Mouse (Mus musculus): Measurements from ENCODE around the gene Ace2. TPM values are rescaled to one million over a fixed set of nuclear protein-coding genes. Genes with fewer than 3 reads are reported as not detected.

Ace2 gene
- polyA plus RNA-seq, 1 experiment from 2014 or later, result 2.1 TPM

DNA sequence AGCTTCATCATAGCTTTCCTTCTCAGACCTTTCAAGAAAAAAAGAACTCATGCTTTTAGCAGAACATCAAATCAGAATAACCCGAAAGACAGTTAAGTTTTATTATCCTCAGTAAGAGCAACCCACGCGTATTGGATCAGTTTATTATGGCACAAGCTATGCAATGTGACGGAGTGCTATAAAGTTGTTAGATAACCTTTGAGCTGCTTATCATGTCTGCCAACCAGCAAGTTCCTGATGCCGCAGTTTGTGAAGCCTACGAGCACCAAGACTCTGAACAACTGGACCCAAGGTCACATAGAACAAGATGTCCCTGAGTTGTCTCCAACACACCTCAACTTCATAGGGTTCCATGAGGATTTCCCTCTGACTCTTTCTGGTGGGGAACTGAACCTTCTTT lies 25.4 kb upstream of the Ace2 start:
- Histone ChIP-seq H3K9me3 (ENCODE audit: control insufficient read depth, low read length) (no peaks in the 10 kb centered on the region), H3K27ac (ENCODE audit: low read length) (no peak overlapping the region), H3K9ac (ENCODE audit: low read length) (no peak overlapping the region), H3K4me2 (ENCODE audit: low read depth, low read length) (no peak overlapping the region), H3K36me3 (ENCODE audit: control insufficient read depth, insufficient read depth, low read length) (no peaks in the 10 kb centered on the region), H3K4me3 (ENCODE audit: low read length) (no peak overlapping the region), H3K27me3 (ENCODE audit: control insufficient read depth, insufficient read depth, low read depth, low read length) (no peaks in the 10 kb centered on the region; the same call in 1 of the 2 replicates), H3K4me1 (replicated peaks; ENCODE audit: control insufficient read depth, insufficient read depth, low read length) (no peaks in the 10 kb centered on the region)
- 80% methylated on average over 6 of the region's 6 CpGs for WGBS
- no peak for ATAC-seq (ENCODE audit: low read depth)

DNA sequence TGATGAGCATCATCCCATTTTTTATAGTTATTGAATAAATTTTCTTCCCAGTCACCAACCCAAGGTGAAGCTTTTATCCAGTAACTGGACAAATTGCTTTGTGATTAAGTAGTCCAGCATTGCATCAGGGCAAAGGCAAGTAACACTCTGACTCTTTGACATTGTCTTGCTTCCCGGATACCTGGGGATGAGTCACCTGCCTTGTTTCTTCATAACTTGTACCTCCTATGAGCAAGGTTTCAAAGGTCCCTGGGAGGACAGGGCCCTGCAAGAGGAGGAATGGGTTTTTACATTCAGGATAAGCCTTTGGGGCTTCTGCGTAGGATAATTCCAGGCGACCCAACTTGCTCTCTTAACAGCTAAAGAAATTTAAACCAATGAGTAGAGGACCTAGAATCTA lies 15.2 kb upstream of the Ace2 start:
- no peak for ATAC-seq (ENCODE audit: low read depth)
- Histone ChIP-seq H3K9ac (ENCODE audit: low read length) (no peak overlapping the region), H3K4me3 (ENCODE audit: low read length) (no peak overlapping the region), H3K4me1 (replicated peaks; ENCODE audit: control insufficient read depth, insufficient read depth, low read length) (no peaks in the 10 kb centered on the region), H3K27me3 (ENCODE audit: control insufficient read depth, insufficient read depth, low read depth, low read length) (no peaks in the 10 kb centered on the region), H3K9me3 (ENCODE audit: control insufficient read depth, low read length) (no peaks in the 10 kb centered on the region), H3K4me2 (ENCODE audit: low read depth, low read length) (no peak overlapping the region), H3K36me3 (ENCODE audit: control insufficient read depth, insufficient read depth, low read length) (no peaks in the 10 kb centered on the region), H3K27ac (ENCODE audit: low read length) (no peak overlapping the region)
- WGBS, result 89% methylated on average over 3 of the region's 3 CpGs

DNA sequence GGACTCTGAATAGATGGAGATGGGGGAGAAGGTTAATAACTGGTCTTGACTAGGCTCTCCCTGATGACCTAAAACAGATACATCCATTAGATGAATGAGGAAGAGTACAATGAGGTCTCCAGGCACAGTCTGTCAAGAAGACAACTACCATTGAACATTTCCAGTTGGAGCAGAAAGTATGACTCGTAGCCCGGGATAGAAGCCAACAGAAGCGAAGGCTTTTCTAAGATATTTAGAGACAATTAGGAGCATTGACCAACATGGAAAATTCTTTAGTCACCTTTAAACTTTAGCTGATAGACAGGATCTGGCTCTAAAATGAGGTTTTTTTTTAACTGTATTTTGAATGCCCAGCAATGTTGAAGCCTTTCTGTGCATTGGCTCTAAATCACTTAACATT lies 5.6 kb upstream of the Ace2 start:
- no peak for ATAC-seq (ENCODE audit: low read depth)
- WGBS, result 85% methylated on average over 3 of the region's 3 CpGs
- no peak overlapping the region for H3K4me3 ChIP-seq (ENCODE audit: low read length)
- H3K9ac ChIP-seq (ENCODE audit: low read length), result no peak overlapping the region
- H3K4me1 ChIP-seq (replicated peaks; ENCODE audit: control insufficient read depth, insufficient read depth, low read length), result no peaks in the 10 kb centered on the region
- H3K36me3 ChIP-seq (ENCODE audit: control insufficient read depth, insufficient read depth, low read length), result no peaks in the 10 kb centered on the region
- no peak overlapping the region for H3K27ac ChIP-seq (ENCODE audit: low read length)
- H3K4me2 ChIP-seq (ENCODE audit: low read depth, low read length), result no peak overlapping the region
- no peaks in the 10 kb centered on the region for H3K9me3 ChIP-seq (ENCODE audit: control insufficient read depth, low read length)
- peaks cover 2% of the 10 kb centered on the region; the same call in 1 of the 2 replicates for H3K27me3 ChIP-seq (ENCODE audit: control insufficient read depth, insufficient read depth, low read depth, low read length)

DNA sequence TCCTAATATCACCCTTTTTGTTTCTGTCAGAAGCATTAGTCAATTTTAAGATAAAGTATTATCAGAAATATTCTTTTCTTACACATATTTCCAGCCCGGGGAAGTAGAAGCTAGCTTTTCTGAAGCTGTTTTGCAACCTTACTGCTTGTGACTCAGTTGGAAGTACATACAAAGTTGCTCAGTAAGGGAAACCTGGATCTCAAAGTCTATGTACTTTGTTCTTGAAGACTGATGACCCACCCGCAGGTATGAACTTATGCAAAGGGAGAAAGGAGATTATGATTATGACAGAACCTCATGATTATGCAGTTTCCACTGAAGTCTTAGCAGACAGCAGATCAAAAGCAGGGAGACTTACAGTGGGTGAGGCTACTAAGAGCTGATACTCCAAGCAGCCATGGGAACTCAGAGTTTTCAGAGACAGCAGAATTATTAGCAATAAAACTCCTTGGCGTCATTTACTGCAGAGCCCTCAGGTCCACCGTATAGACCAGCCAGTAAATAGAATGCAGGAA lies 3.8 kb upstream of the Ace2 start:
- ATAC-seq (ENCODE audit: low read depth), result no peak
- Histone ChIP-seq H3K4me2 (ENCODE audit: low read depth, low read length) (no peak overlapping the region), H3K9ac (ENCODE audit: low read length) (no peak overlapping the region), H3K36me3 (ENCODE audit: control insufficient read depth, insufficient read depth, low read length) (no peaks in the 10 kb centered on the region), H3K27me3 (ENCODE audit: control insufficient read depth, insufficient read depth, low read depth, low read length) (peaks cover 2% of the 10 kb centered on the region; the same call in 1 of the 2 replicates), H3K4me3 (ENCODE audit: low read length) (no peak overlapping the region), H3K27ac (ENCODE audit: low read length) (no peak overlapping the region), H3K9me3 (ENCODE audit: control insufficient read depth, low read length) (no peaks in the 10 kb centered on the region), H3K4me1 (replicated peaks; ENCODE audit: control insufficient read depth, insufficient read depth, low read length) (no peaks in the 10 kb centered on the region)
- WGBS, result 77% methylated on average over 4 of the region's 4 CpGs

DNA sequence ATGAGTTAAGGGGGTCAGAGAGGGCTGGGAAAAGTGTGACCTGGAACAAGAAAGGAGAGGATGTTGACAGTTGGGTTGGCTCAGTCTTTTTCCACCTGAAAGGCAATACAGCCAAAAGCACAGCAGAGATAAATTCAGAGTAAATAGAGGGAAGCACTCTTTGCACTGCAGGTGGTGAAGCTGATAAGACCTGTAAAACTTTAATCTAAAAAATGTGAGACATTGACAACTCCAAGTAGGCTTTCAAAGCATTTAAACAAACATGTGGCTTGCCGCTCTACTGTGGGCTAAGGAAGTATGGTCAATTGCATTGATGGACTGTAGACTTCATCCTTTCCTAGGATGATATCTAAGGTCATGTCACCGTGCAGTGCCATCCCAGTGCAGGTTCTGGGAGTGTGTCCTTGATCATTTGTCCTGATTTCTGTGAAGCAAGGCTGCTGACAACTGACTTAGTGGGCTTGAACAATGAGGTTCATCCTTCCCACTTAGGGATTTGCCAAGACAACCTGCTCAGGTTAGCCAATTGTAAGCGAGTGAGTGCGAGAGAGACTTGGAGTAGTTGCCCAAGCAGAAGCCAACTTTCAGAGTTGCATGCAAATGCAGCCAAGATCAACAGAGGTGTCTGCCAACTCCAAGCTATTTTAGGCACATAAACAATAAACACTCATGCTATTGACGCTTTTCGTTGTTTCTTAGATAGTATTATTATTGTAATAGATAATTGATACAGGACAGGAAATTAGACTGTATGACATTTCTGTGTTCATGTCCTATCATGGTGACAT lies 6.5 kb downstream of the Ace2 start:
- no peak overlapping the region for H3K9ac ChIP-seq (ENCODE audit: low read length)

DNA sequence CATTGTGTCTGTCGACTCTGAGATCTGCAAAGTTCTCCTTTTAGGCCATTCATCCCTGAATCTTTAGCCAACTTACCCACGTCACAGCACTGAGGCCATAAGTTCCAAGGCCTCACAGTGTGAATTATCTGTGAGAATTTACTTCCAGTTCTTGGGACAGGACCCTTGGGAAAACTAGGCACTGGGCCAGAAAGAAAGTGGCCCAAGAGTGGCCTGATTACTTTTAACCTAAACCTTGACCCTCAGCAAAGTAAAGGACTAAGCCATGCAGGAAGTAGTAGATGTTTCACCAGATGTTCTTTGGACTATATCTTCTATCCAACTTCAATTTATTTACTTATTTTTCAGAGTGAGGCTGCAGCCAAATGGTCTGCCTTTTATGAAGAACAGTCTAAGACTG lies 13.6 kb downstream of the Ace2 start:
- peak; percentile 69 for ATAC-seq (ENCODE audit: low read depth)
- WGBS, result 40% methylated on average over 2 of the region's 2 CpGs
- peak overlapping the region; percentile 44; the same call in 1 of the 2 replicates for H3K27ac ChIP-seq (ENCODE audit: low read length)

More for the DNA sequence above, 6.5 kb downstream of the Ace2 start:
- no peaks in the 10 kb centered on the region for H3K9me3 ChIP-seq (ENCODE audit: control insufficient read depth, low read length)
- H3K4me3 ChIP-seq (ENCODE audit: low read length), result no peak overlapping the region
- no peak overlapping the region for H3K27ac ChIP-seq (ENCODE audit: low read length)
- H3K36me3 ChIP-seq (ENCODE audit: control insufficient read depth, insufficient read depth, low read length), result no peaks in the 10 kb centered on the region
- no peak for ATAC-seq (ENCODE audit: low read depth)
- WGBS, result 50% methylated on average over 6 of the region's 6 CpGs
- no peak overlapping the region for H3K4me2 ChIP-seq (ENCODE audit: low read depth, low read length)
- no peaks in the 10 kb centered on the region for H3K4me1 ChIP-seq (replicated peaks; ENCODE audit: control insufficient read depth, insufficient read depth, low read length)
- H3K27me3 ChIP-seq (ENCODE audit: control insufficient read depth, insufficient read depth, low read depth, low read length), result no peaks in the 10 kb centered on the region; the same call in 1 of the 2 replicates

DNA sequence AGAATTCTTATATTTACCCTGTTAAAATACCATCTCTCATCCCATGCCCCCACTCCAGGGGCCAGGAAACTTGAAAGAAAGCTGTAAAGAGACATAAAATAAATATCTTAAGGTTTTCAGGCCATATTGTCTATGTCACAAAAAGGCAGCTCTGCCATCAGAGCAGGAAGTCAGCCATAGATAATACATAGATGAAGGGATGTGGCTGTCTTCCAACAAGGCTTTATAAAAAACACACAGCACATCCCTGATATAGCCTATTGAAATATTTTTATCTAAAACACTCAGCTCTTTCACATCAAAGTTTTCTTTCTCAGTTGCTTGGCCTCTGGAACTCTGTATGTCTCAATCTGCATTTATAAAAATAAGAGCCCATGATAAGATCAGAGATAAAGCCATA lies 14.5 kb downstream of the Ace2 start:
- Histone ChIP-seq H3K4me2 (ENCODE audit: low read depth, low read length) (no peak overlapping the region), H3K27me3 (ENCODE audit: control insufficient read depth, insufficient read depth, low read depth, low read length) (no peaks in the 10 kb centered on the region; the same call in 1 of the 2 replicates), H3K4me1 (replicated peaks; ENCODE audit: control insufficient read depth, insufficient read depth, low read length) (no peaks in the 10 kb centered on the region), H3K9ac (ENCODE audit: low read length) (no peak overlapping the region), H3K4me3 (ENCODE audit: low read length) (no peak overlapping the region), H3K36me3 (ENCODE audit: control insufficient read depth, insufficient read depth, low read length) (no peaks in the 10 kb centered on the region), H3K9me3 (ENCODE audit: control insufficient read depth, low read length) (no peaks in the 10 kb centered on the region), H3K27ac (ENCODE audit: low read length) (no peak overlapping the region)
- peak; percentile 45; the same call in 1 of the 2 replicates for ATAC-seq (ENCODE audit: low read depth)

More for the DNA sequence above, 13.6 kb downstream of the Ace2 start:
- H3K9me3 ChIP-seq (ENCODE audit: control insufficient read depth, low read length), result no peaks in the 10 kb centered on the region
- H3K9ac ChIP-seq (ENCODE audit: low read length), result no peak overlapping the region
- H3K36me3 ChIP-seq (ENCODE audit: control insufficient read depth, insufficient read depth, low read length), result no peaks in the 10 kb centered on the region
- no peaks in the 10 kb centered on the region; the same call in 1 of the 2 replicates for H3K27me3 ChIP-seq (ENCODE audit: control insufficient read depth, insufficient read depth, low read depth, low read length)
- no peak overlapping the region for H3K4me2 ChIP-seq (ENCODE audit: low read depth, low read length)
- H3K4me1 ChIP-seq (replicated peaks; ENCODE audit: control insufficient read depth, insufficient read depth, low read length), result no peaks in the 10 kb centered on the region
- no peak overlapping the region for H3K4me3 ChIP-seq (ENCODE audit: low read length)

DNA sequence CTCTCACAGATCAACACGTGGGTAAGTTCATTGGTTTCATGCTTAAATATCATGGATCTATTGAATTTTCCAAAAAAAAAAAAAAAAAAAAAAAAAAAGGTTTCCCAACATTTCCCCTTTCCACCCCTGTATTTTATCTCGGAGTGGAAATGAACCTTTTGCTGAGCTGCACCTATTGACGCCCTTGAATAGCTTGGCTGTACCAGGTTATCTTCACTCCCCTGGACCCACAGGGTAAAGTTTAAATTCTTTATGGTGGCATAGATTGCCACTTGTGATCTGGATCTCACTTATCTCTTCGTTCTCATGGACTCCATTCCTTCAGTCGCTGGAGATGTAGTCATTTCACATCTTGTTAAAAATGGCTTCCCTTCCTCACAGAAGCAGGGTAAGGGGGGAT lies 15.5 kb downstream of the Ace2 start:
- Histone ChIP-seq H3K4me3 (ENCODE audit: low read length) (no peak overlapping the region), H3K9me3 (ENCODE audit: control insufficient read depth, low read length) (no peaks in the 10 kb centered on the region), H3K4me1 (replicated peaks; ENCODE audit: control insufficient read depth, insufficient read depth, low read length) (no peaks in the 10 kb centered on the region), H3K27me3 (ENCODE audit: control insufficient read depth, insufficient read depth, low read depth, low read length) (no peaks in the 10 kb centered on the region), H3K27ac (ENCODE audit: low read length) (no peak overlapping the region), H3K36me3 (ENCODE audit: control insufficient read depth, insufficient read depth, low read length) (no peaks in the 10 kb centered on the region), H3K4me2 (ENCODE audit: low read depth, low read length) (no peak overlapping the region), H3K9ac (ENCODE audit: low read length) (no peak overlapping the region)
- 80% methylated on average over 5 of the region's 5 CpGs for WGBS
- no peak for ATAC-seq (ENCODE audit: low read depth)

DNA sequence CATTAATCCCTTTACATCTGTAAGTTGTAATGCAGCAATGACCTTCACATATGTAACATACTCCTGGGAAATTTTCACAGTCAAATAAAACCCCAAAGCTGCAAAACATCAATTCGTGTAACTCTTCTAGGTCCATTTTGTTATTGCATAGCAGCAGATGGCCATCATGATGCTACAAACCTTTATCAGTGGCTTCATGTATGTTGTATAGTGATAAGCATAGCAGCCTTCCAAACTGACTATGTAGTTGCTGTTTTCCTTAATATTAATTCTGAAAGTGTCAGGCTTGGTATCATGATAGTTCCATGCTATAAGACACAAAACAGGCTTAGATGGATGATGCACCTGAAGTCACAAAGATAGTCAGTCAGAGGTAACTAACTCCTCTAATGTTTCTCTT lies 25.5 kb downstream of the Ace2 start:
- H3K27ac ChIP-seq (ENCODE audit: low read length), result no peak overlapping the region
- WGBS, result 67% methylated on average over 1 of the region's 1 CpGs
- H3K4me2 ChIP-seq (ENCODE audit: low read depth, low read length), result no peak overlapping the region
- H3K4me3 ChIP-seq (ENCODE audit: low read length), result no peak overlapping the region
- H3K27me3 ChIP-seq (ENCODE audit: control insufficient read depth, insufficient read depth, low read depth, low read length), result peaks cover 2% of the 10 kb centered on the region; the same call in 1 of the 2 replicates
- ATAC-seq (ENCODE audit: low read depth), result no peak
- H3K36me3 ChIP-seq (ENCODE audit: control insufficient read depth, insufficient read depth, low read length), result no peaks in the 10 kb centered on the region
- no peaks in the 10 kb centered on the region for H3K9me3 ChIP-seq (ENCODE audit: control insufficient read depth, low read length)
- H3K4me1 ChIP-seq (replicated peaks; ENCODE audit: control insufficient read depth, insufficient read depth, low read length), result no peaks in the 10 kb centered on the region
- H3K9ac ChIP-seq (ENCODE audit: low read length), result no peak overlapping the region
